Mouse (Mus musculus) embryonic stem cell, embryonic (primary cell): ENCODE measurements at regions not wholly inside any gene's neighbourhood (a gene's known extent, or its start where the extent isn't known, plus 50 kb on each side); places are given as distances from the start of the nearest gene placed in this dataset.

Experiments
- CTCF ChIA-PET, 4 experiments: fragments of 300-600 bp in 2 of 4; fragments of 350-600 bp in 2 of 4; sonication (Branson Sonifier 250); formaldehyde crosslinking; loops; one replicate each; lab custom pipeline; 2022; ENCODE audit warnings: inconsistent platforms in 2 of 4; lab: Charles Lee
- POLR2A ChIA-PET, 4 experiments: fragments of 300-600 bp in 2 of 4; fragments of 350-600 bp in 2 of 4; sonication (Branson Sonifier 250); formaldehyde crosslinking; loops; one replicate each; lab custom pipeline; 2022; ENCODE audit warnings: antibody characterized with exemption in 4 of 4, inconsistent platforms in 1 of 4; lab: Charles Lee

- POLR2A ChIA-PET, result no interaction called here
- CTCF ChIA-PET, result no interaction called here
Measured at GRCm38 (mm10) chr16:93436732-93437131, 167.1 kb downstream of the Setd4 start.

GRCm38 (mm10) chr16:93431316-93431715 lies 172.5 kb downstream of the Setd4 start:
- CTCF ChIA-PET, result interaction anchor here in 1 of 4 experiments (0.5 kb wide), 1 partner anchor 27 kb away, joined by 4 read pairs; no protein-coding TSS in a partner anchor
- POLR2A ChIA-PET, result interaction anchor here in 2 of 4 experiments (0.5 to 1.5 kb wide), 3 partner anchors 10 to 363 kb away, joined by 3 to 4 read pairs (median 3); no protein-coding TSS in a partner anchor

DNA sequence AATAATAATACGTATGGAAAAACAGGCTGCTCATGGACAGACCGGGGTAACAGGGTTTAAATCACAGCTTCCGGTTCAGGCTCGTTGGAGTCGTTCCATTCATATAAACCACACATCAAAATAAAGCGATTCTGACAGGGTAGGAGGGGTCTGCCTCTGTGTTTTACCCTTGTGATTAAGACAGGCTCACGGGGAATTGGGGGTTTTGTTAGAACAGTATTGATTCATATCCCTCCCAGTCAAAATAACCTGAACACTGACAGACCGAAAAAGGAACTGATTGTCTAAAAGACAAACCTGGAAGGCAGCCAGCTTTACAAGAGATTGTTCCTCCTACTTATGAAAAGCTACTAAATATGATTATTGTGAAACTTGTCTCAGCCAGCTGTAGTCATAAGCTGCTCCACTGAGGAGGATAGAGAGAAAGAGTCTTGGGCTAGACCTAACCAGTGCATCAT lies 174.5 kb downstream of the Setd4 start:
- POLR2A ChIA-PET, result no interaction called here
- CTCF ChIA-PET, result interaction anchor here in 1 of 4 experiments (0.6 kb wide), 1 partner anchor 1246 kb away, joined by 3 read pairs; no protein-coding TSS in a partner anchor

- POLR2A ChIA-PET, result no interaction called here
Measured at GRCm38 (mm10) chr16:93427264-93427663, 176.6 kb downstream of the Setd4 start.

DNA sequence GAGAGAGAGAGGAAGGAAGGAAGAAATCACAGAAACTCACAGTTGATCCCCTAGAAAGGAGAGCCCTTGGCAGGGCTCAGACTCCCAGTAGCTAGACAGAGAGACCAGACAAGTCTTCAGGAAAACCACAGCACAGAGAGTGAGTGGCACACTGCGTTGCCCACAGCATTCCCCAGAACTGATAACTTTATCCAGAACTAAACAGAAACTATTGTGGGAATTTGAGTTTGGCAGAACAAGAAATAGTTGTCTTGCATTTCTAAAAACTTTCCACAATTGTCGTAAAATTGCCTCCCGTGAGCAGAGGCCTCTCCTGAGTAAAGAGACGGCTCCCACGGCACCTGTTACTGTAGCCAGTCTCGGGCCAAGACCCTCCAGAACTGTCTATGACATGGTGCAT lies 178.1 kb downstream of the Setd4 start:
- ChIA-PET POLR2A (no interaction called here), CTCF (no interaction called here)

More at GRCm38 (mm10) chr16:93427264-93427663, 176.6 kb downstream of the Setd4 start:
- CTCF ChIA-PET, result no interaction called here

- ChIA-PET POLR2A (interaction anchor here in 3 of 4 experiments (0.5 to 2.4 kb wide), 4 partner anchors 15 to 1668 kb away, joined by 3 to 8 read pairs (median 4); no protein-coding TSS in a partner anchor), CTCF (interaction anchor here in 1 of 4 experiments (0.7 kb wide), 1 partner anchor 224 kb away, joined by 4 read pairs; no protein-coding TSS in a partner anchor)
Measured at GRCm38 (mm10) chr16:93423174-93423573, 180.7 kb downstream of the Setd4 start.

- ChIA-PET CTCF (no interaction called here), POLR2A (no interaction called here)
Measured at GRCm38 (mm10) chr16:93422221-93422620, 181.6 kb downstream of the Setd4 start.

DNA sequence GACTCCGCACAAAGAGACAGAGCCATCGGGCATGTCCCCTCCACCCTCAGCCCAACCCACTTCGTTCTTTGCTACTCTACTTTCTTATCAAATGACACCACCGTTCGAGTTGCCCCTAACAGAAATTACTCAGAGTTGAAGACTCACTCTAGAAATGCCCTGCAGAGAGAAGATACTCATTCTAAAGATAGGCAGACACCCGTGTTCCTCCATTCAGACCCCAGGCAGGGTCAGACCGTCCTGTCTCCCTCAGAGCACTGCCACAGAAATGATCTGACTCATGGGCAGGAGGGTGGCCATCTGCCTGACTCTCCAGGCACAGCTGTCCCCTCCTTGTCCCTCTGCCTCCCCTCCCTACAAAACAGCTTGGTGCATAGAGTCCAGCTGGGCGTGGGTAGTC lies 185.6 kb downstream of the Setd4 start:
- CTCF ChIA-PET, result no interaction called here
- POLR2A ChIA-PET, result no interaction called here

DNA sequence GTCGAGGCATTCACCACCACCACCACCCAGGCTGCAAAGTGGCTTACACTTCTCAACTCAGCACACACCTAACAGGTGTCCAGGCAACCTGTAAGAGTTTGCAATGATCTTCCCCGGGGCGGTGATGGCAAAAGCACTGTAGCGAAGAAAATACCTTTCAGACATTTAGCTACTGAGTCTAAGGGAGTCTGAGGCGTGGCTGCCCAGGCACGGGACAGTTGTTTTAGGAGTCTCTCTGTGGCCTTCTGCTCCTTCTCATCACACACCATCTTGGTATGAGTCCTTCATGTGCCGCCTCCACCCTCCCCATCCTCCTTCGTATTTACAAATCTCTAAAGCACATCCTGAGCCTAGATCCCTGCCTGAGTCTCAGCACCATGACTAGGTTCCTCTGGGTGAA lies 186.0 kb downstream of the Setd4 start:
- POLR2A ChIA-PET, result interaction anchor here in 1 of 4 experiments (0.6 kb wide), 1 partner anchor 780 kb away, joined by 3 read pairs; no protein-coding TSS in a partner anchor
- CTCF ChIA-PET, result no interaction called here

- POLR2A ChIA-PET, result no interaction called here
- CTCF ChIA-PET, result interaction anchor here in 1 of 4 experiments (0.9 kb wide), 1 partner anchor 62 kb away, joined by 4 read pairs; no protein-coding TSS in a partner anchor
Measured at GRCm38 (mm10) chr16:93392024-93392675, 211.7 kb downstream of the Setd4 start.

DNA sequence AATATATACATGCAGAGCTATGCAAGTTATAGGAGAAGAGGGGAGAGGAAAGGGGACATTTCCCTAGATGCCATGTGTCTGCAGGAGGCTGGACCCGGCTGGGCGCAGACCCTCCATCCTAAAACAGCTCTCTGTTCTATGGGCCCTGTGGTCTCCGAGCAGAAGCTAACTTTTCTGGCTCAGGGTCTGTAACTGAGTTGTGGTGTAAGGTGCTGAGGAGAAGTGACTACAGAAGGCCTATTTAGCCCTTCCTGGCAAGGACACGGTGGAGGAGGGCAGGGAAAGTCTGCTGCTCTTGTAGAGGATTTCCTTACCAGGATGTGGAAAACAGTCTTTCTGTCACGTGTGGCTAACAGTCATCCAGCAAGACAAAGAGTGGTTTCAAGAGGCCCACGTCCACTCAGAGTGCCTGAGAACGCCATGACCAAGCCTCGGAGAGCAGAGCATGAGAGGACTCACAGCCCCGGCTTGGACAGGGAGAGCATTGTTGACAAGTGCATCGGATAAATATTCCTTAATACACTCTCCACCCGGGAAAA lies 216.2 kb downstream of the Setd4 start:
- ChIA-PET CTCF (no interaction called here), POLR2A (no interaction called here)

- ChIA-PET POLR2A (no interaction called here), CTCF (no interaction called here)
Measured at GRCm38 (mm10) chr16:93384039-93384537, 219.8 kb downstream of the Setd4 start.

GRCm38 (mm10) chr16:93382945-93383344 lies 220.9 kb downstream of the Setd4 start:
- ChIA-PET POLR2A (no interaction called here), CTCF (interaction anchor here in 1 of 4 experiments (0.6 kb wide), 1 partner anchor 773 kb away, joined by 3 read pairs; no protein-coding TSS in a partner anchor)

DNA sequence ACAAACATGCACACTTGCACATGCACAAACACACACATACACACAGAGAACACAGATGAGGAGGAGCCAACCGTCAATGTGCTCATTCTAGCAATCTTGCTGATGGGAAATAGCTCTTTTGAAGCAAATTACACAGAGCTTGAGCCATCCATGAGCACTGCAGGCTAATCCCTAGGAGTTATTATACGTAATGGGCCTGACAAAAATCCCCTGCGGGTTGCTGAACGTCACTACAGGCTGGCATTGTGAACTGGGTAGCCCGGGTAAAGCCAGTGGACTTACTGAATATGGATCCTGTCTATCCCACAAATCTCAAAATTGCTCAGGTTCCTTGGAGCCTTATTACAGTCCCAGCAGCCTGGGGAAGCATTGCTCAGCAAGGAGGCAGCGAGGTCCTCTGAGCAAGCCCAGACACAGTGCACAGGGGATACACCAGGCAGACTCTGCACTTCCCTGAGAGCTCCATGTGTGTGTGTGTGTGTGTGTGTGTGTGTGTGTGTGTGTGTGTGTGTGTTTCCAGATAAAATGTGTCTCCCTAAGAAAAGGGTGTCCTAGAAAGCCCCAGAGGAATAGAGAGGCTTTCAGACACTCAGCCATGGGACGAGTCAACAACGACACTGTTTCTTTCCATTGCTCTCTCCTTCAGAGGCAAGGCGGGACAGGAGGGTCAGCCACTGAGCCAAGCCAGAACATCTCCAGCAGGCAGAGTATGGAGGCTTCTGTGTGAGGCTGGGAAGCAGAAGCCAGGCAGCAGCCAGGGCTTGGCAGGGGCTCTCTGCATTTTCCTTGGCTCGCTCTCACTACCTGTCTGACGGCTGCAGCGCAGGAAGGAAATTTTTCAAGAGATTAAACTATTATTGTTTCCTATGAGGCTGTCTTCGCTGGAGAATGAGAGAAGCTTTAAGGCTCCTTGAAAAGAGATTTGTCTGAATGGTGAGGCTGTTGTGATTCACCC lies 222.9 kb downstream of the Setd4 start:
- ChIA-PET CTCF (interaction anchor here in 1 of 4 experiments (0.6 kb wide), 1 partner anchor 162 kb away, joined by 10 read pairs; no protein-coding TSS in a partner anchor), POLR2A (no interaction called here)

- ChIA-PET CTCF (no interaction called here), POLR2A (interaction anchor here in 2 of 4 experiments (0.7 kb wide), 2 partner anchors 196 to 350 kb away, joined by 3 to 4 read pairs; no protein-coding TSS in a partner anchor)
Measured at GRCm38 (mm10) chr16:93380117-93380516, 223.7 kb downstream of the Setd4 start.

GRCm38 (mm10) chr16:93379611-93380010 lies 224.3 kb downstream of the Setd4 start:
- CTCF ChIA-PET, result no interaction called here
- POLR2A ChIA-PET, result interaction anchor here in 2 of 4 experiments (0.7 kb wide), 2 partner anchors 196 to 350 kb away, joined by 3 to 4 read pairs; no protein-coding TSS in a partner anchor

GRCm38 (mm10) chr16:93374669-93375068 lies 229.2 kb downstream of the Setd4 start:
- CTCF ChIA-PET, result no interaction called here
- POLR2A ChIA-PET, result interaction anchor here in 1 of 4 experiments (0.6 kb wide), 1 partner anchor 20 kb away, joined by 3 read pairs; no protein-coding TSS in a partner anchor

- CTCF ChIA-PET, result no interaction called here
- POLR2A ChIA-PET, result no interaction called here
Measured at GRCm38 (mm10) chr16:93369766-93370146, 234.1 kb downstream of the Setd4 start.
